ENCODE assay signal across 10 mouse cellular contexts in the genomic region with DNA sequence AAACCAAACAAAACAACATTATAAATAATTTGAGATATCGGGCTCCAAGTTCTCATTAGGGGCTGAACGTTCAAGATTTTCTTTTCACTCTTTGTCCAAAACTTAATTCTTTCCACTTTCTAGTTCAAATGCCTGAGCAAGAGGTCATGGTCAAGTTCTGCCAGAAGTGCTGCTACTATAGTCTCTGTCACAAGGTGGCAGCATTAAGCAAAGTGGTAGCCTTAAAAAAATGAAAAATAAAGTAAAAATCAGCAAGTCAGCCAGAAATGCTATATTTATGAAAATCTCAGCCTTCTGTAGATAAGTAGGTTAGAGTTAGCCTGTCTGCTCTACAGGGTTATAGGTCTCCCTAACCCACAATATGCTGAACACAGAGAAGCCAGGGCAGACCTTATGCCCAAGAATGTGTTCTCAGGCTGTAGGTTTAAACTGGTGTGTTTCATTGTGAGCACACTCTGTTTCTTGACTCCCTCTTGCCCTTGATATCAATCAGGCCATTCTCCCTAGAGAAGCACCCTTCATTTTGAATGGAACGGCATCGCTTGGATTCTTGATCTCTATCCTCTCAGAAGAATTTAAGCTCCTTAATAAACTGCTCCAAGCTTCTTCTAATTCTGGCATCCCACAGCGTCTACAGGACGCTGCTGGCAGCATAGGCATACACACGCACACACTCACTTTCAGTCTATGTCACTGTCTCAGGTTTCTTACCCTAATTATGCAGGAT.
DNase-seq lines count a peak whose midpoint lies in the region; ATAC-seq and TF ChIP-seq lines count a peak whose summit lies in the region.
"Had no signal": no experiment of that assay in that cellular context is flagged by ENCODE, and none has a peak within 500 bp of the region (broad histone marks: within the 10 kb centered on the region; RNA-seq: fewer than 3 reads in every experiment).

No protein-coding gene starts in this region.

- no peak overlapping the region for H3K9ac ChIP-seq in embryonic facial prominence, embryonic 11.5 days (replicated peaks; ENCODE audit: low read length)
- no peak overlapping the region for H3K9ac ChIP-seq in lung, embryonic 14.5 days
- H3K9ac ChIP-seq in embryonic facial prominence, embryonic 14.5 days (ENCODE audit: low read depth, low read length) = no peak overlapping the region
- H3K9ac ChIP-seq: heart, embryonic 15.5 days; limb, embryonic 15.5 days had no signal

- TF ChIP-seq CTCF in lung, embryonic 14.5 days (IDR thresholded peaks at IDR 0.05; ENCODE audit: low read depth) = 0 out of 2 replicates have a peak, but pooled peaks have one; percentile 23

- WGBS in embryonic facial prominence, embryonic 11.5 days = 62% methylated on average over 7 of the region's 7 CpGs
- 75% methylated on average over 7 of the region's 7 CpGs for WGBS in embryonic facial prominence, embryonic 10.5 days
- 65% methylated on average over 7 of the region's 7 CpGs for WGBS in lung, embryonic 14.5 days
- 55% methylated on average over 7 of the region's 7 CpGs for WGBS in embryonic facial prominence, embryonic 14.5 days

- H3K4me3 ChIP-seq in embryonic facial prominence, embryonic 11.5 days (ENCODE audit: low read depth, low read length) = no peak overlapping the region
- H3K4me3 ChIP-seq in embryonic facial prominence, embryonic 10.5 days = no peak overlapping the region
- H3K4me3 ChIP-seq in lung, embryonic 14.5 days (ENCODE audit: low read depth, low read length) = no peak overlapping the region
- H3K4me3 ChIP-seq in embryonic facial prominence, embryonic 14.5 days (ENCODE audit: low read depth, low read length) = no peak overlapping the region
- H3K4me3 ChIP-seq: heart, embryonic 15.5 days; limb, embryonic 15.5 days had no signal

- H3K4me1 ChIP-seq in embryonic facial prominence, embryonic 11.5 days (ENCODE audit: control insufficient read depth, insufficient read depth, low read length) = no peaks in the 10 kb centered on the region
- no peaks in the 10 kb centered on the region for H3K4me1 ChIP-seq in embryonic facial prominence, embryonic 10.5 days
- H3K4me1 ChIP-seq in lung, embryonic 14.5 days (ENCODE audit: insufficient read depth) = no peaks in the 10 kb centered on the region
- H3K4me1 ChIP-seq in embryonic facial prominence, embryonic 14.5 days (ENCODE audit: control insufficient read depth, insufficient read depth, low read length) = no peaks in the 10 kb centered on the region
- H3K4me1 ChIP-seq: heart, embryonic 15.5 days; limb, embryonic 15.5 days had no signal

- no peak overlapping the region for H3K27ac ChIP-seq in embryonic facial prominence, embryonic 11.5 days (replicated peaks; ENCODE audit: low read depth, low read length)
- no peak overlapping the region for H3K27ac ChIP-seq in embryonic facial prominence, embryonic 10.5 days (replicated peaks)
- no peak overlapping the region for H3K27ac ChIP-seq in lung, embryonic 14.5 days (ENCODE audit: low read depth)
- H3K27ac ChIP-seq in embryonic facial prominence, embryonic 14.5 days (replicated peaks; ENCODE audit: low read depth, low read length) = no peak overlapping the region
- H3K27ac ChIP-seq: heart, embryonic 15.5 days; limb, embryonic 15.5 days had no signal

- DNase-seq in embryonic facial prominence, embryonic 11.5 days (ENCODE audit: low spot score) = peak; percentile 44
- no peak for DNase-seq in embryonic facial prominence, embryonic 10.5 days (ENCODE audit: low spot score)
- DNase-seq in lung, embryonic 14.5 days = peak; percentile 41
- DNase-seq in lung, postnatal 25 days (ENCODE audit: low spot score) = no peak
- DNase-seq in embryonic facial prominence, embryonic 14.5 days (ENCODE audit: low spot score) = peak; percentile 27
- DNase-seq in retina, adult 2 months (ENCODE audit: low read depth, low spot score) = peak; percentile 6
- DNase-seq in urinary bladder, postnatal 4 days (ENCODE audit: low spot score in 2 of 2) = no peak
- no peak for DNase-seq in T-cell, adult 2 months (ENCODE audit: low spot score)

- H3K27me3 ChIP-seq in embryonic facial prominence, embryonic 11.5 days (ENCODE audit: control insufficient read depth, insufficient read depth, low read length) = no peaks in the 10 kb centered on the region
- no peaks in the 10 kb centered on the region for H3K27me3 ChIP-seq in embryonic facial prominence, embryonic 10.5 days (replicated peaks; ENCODE audit: low read depth, poor library complexity, severe bottlenecking)
- no peaks in the 10 kb centered on the region for H3K27me3 ChIP-seq in lung, embryonic 14.5 days (ENCODE audit: insufficient read depth, low read length)
- H3K27me3 ChIP-seq in embryonic facial prominence, embryonic 14.5 days (replicated peaks; ENCODE audit: control insufficient read depth, insufficient read depth, low read length) = no peaks in the 10 kb centered on the region
- H3K27me3 ChIP-seq: heart, embryonic 15.5 days; limb, embryonic 15.5 days had no signal

- no peak overlapping the region for H3K4me2 ChIP-seq in embryonic facial prominence, embryonic 11.5 days (ENCODE audit: low read depth, low read length)
- H3K4me2 ChIP-seq in lung, embryonic 14.5 days = no peak overlapping the region
- H3K4me2 ChIP-seq in embryonic facial prominence, embryonic 14.5 days (ENCODE audit: low read depth, low read length) = no peak overlapping the region
- H3K4me2 ChIP-seq: heart, embryonic 15.5 days; limb, embryonic 15.5 days had no signal

- no peaks in the 10 kb centered on the region for H3K9me3 ChIP-seq in embryonic facial prominence, embryonic 11.5 days (replicated peaks; ENCODE audit: control insufficient read depth, low read length)
- no peaks in the 10 kb centered on the region for H3K9me3 ChIP-seq in embryonic facial prominence, embryonic 10.5 days
- H3K9me3 ChIP-seq in lung, embryonic 14.5 days (ENCODE audit: low read depth, low read length) = no peaks in the 10 kb centered on the region
- H3K9me3 ChIP-seq in embryonic facial prominence, embryonic 14.5 days (ENCODE audit: control insufficient read depth, low read length) = no peaks in the 10 kb centered on the region
- H3K9me3 ChIP-seq: heart, embryonic 15.5 days; limb, embryonic 15.5 days had no signal

- no peaks in the 10 kb centered on the region for H3K36me3 ChIP-seq in embryonic facial prominence, embryonic 11.5 days (replicated peaks; ENCODE audit: control insufficient read depth, insufficient read depth, low read depth, low read length)
- no peaks in the 10 kb centered on the region for H3K36me3 ChIP-seq in embryonic facial prominence, embryonic 10.5 days (replicated peaks)
- no peaks in the 10 kb centered on the region for H3K36me3 ChIP-seq in lung, embryonic 14.5 days (ENCODE audit: insufficient read depth)
- no peaks in the 10 kb centered on the region for H3K36me3 ChIP-seq in embryonic facial prominence, embryonic 14.5 days (ENCODE audit: control insufficient read depth, insufficient read depth, low read length)
- H3K36me3 ChIP-seq: heart, embryonic 15.5 days; limb, embryonic 15.5 days had no signal

- ATAC-seq in embryonic facial prominence, embryonic 11.5 days (replicated peaks; ENCODE audit: insufficient number of reproducible peaks, low FRiP score, low TSS enrichment, low read depth) = no peak
- ATAC-seq in lung, embryonic 14.5 days (ENCODE audit: insufficient read depth) = no peak
- ATAC-seq in embryonic facial prominence, embryonic 14.5 days (ENCODE audit: low read depth) = no peak

Comparison
In these comparisons a context has a peak if more than half of its experiments do, and no peak if none do; other contexts are left out.
1. DNase-seq: peak in embryonic facial prominence, embryonic 11.5 days (single experiment), lung, embryonic 14.5 days (single experiment), embryonic facial prominence, embryonic 14.5 days (single experiment) and retina, adult 2 months (single experiment); none in embryonic facial prominence, embryonic 10.5 days (single experiment), lung, postnatal 25 days (single experiment), urinary bladder, postnatal 4 days (0 of 2) and T-cell, adult 2 months (single experiment).